Mouse (Mus musculus) ES-E14 (cell line): ENCODE measurements around the gene Kras.

Experiments used
- CHD2 ChIP-seq: IDR thresholded peaks from 2 replicates; pipeline ENCODE4 v1.6.1; 2014; ENCODE audit warnings: mild to moderate bottlenecking, low read depth, low read length, inconsistent platforms
- HCFC1 ChIP-seq: IDR thresholded peaks from 2 replicates; pipeline ENCODE4 v1.6.1; 2012; ENCODE audit warnings: low read length, inconsistent platforms, borderline replicate concordance; ENCODE audit not compliant: insufficient read depth
- MAFK ChIP-seq: IDR thresholded peaks from 2 replicates; pipeline ENCODE4 v1.6.1; 2014; ENCODE audit warnings: mild to moderate bottlenecking, low read depth, low read length, inconsistent platforms; ENCODE audit not compliant: insufficient read depth
- ZC3H11A ChIP-seq: IDR thresholded peaks from 2 replicates; pipeline ENCODE4 v1.6.1; 2012; ENCODE audit warnings: low read depth, mild to moderate bottlenecking, inconsistent platforms, low read length, borderline replicate concordance
- ZNF384 ChIP-seq: IDR thresholded peaks from 2 replicates; pipeline ENCODE4 v1.6.1; 2012; ENCODE audit warnings: low read depth, low read length, inconsistent platforms

DNA sequence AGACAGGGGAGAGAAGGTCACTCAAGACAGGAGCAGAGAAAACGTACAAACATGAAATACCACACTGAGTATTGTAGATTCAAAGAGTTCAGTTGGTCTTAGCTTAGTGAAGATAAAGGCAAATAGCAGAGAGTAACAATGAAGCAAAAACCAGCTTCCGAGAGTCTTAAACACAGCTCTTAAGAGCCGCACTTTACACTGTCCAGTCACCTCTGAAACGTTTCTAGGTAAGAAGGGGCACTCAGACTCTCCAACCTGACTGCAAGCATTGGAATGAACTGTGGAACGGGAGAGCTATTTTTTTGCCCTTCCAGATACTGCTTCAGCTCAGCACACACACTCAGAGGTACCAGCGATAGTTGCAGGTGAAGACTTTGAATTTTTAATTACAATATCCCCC lies 9.8 kb downstream of the Kras start:
- no peak for TF ChIP-seq ZC3H11A
- TF ChIP-seq HCFC1, result no peak
- TF ChIP-seq CHD2, result no peak
- no peak for TF ChIP-seq ZNF384
- no peak for TF ChIP-seq MAFK
